Mouse (Mus musculus) ES-Bruce4 (cell line): Measurements from ENCODE around the gene Arap2.

Experiments used
- CTCF ChIP-seq: IDR thresholded peaks from one replicate; pipeline ENCODE4 v1.8.1; 2011; ENCODE audit warnings: low read depth, low read length
- POLR2A ChIP-seq: IDR thresholded peaks from one replicate; pipeline ENCODE4 v1.8.1; 2011; ENCODE audit warnings: low read length; ENCODE audit not compliant: insufficient read depth

- TF ChIP-seq POLR2A = no peak
- TF ChIP-seq CTCF = no peak
Observed at GRCm38 (mm10) chr5:62716468-62716867, 49.5 kb downstream of the Arap2 start.
